ENCODE assay signal across 15 mouse cellular contexts in genomic region chr2:140911463-140911862, GRCm38 (mm10).
"Had no signal": no experiment of that assay in that cellular context is flagged by ENCODE, and none has a peak within 500 bp of the region (broad histone marks: within the 10 kb centered on the region; RNA-seq: fewer than 3 reads in every experiment).

No protein-coding gene starts in this region.

- H3K27me3 ChIP-seq: lung, embryonic 15.5 days; megakaryocyte, embryonic 14.5 days; midbrain, embryonic 13.5 days; midbrain, embryonic 15.5 days; neural tube, embryonic 12.5 days; stomach, embryonic 15.5 days had no signal

- H3K4me2 ChIP-seq: lung, embryonic 15.5 days; midbrain, embryonic 11.5 days; midbrain, embryonic 13.5 days; midbrain, embryonic 15.5 days; neural tube, embryonic 12.5 days; stomach, embryonic 15.5 days had no signal

- H3K4me3 ChIP-seq: lung, embryonic 15.5 days; megakaryocyte, embryonic 14.5 days; midbrain, embryonic 13.5 days; midbrain, embryonic 15.5 days; neural tube, embryonic 12.5 days; stomach, embryonic 15.5 days had no signal

- H3K36me3 ChIP-seq: lung, embryonic 15.5 days; midbrain, embryonic 13.5 days; midbrain, embryonic 15.5 days; neural tube, embryonic 12.5 days; stomach, embryonic 15.5 days had no signal

- ATAC-seq: midbrain, embryonic 13.5 days; midbrain, embryonic 15.5 days had no signal

- H3K9ac ChIP-seq: lung, embryonic 15.5 days; midbrain, embryonic 13.5 days; midbrain, embryonic 15.5 days; neural tube, embryonic 12.5 days; stomach, embryonic 15.5 days had no signal

- H3K4me1 ChIP-seq: lung, embryonic 15.5 days; megakaryocyte, embryonic 14.5 days; neural tube, embryonic 12.5 days; stomach, embryonic 15.5 days had no signal

- H3K9me3 ChIP-seq: lung, embryonic 15.5 days; megakaryocyte, embryonic 14.5 days; midbrain, embryonic 13.5 days; midbrain, embryonic 15.5 days; neural tube, embryonic 12.5 days; stomach, embryonic 15.5 days had no signal

- H3K27ac ChIP-seq: lung, embryonic 15.5 days; midbrain, embryonic 13.5 days; midbrain, embryonic 15.5 days; neural tube, embryonic 12.5 days; stomach, embryonic 15.5 days; stomach, postnatal 0 days had no signal

- DNase-seq: lung, adult 2 months; lung, postnatal 10 days; lung, postnatal 4 days; right cerebral cortex, postnatal 14 days; thymus, adult 2 months; thymus, postnatal 25 days; thymus, postnatal 4 days had no signal
